Mouse (Mus musculus) heart, postnatal 14 days (tissue): Measurements from ENCODE around the gene Gm9821. TPM values are rescaled to one million over a fixed set of nuclear protein-coding genes. Genes with fewer than 3 reads are reported as not detected.

ENCODE experiments used
- DNase-seq, 2 experiments: peaks; one replicate each; pipeline ENCODE4 v3.0.0; 2021 to 2022
- intact Hi-C: fragments of 180-260 bp; cut with DNase I; formaldehyde crosslinking; loops from one replicate; pipeline ENCODE4 v1.15.1; 2025
- total RNA-seq, 2 experiments: library from RNA; stranded (reverse); gene quantifications; 2 replicates each; pipeline ENCODE4 v1.2.3; 2021

Gm9821 gene
- total RNA-seq, 2 experiments from 2014 or later = not detected

- DNase-seq = peak; percentile 83 to 87
- intact Hi-C loops = loop anchor here (2.0 to 5.0 kb wide), 3 partner anchors 14 to 113 kb away; no protein-coding TSS in a partner anchor
Observed at GRCm38 (mm10) chr2:91944170-91944950, 1.1 kb upstream of the Gm9821 start.

- intact Hi-C loops = loop anchor here (1.0 kb wide), 1 partner anchor 15 kb away; no protein-coding TSS in a partner anchor
- DNase-seq = peak; percentile 62 to 68
Observed at GRCm38 (mm10) chr2:91946836-91947235, 1.3 kb downstream of the Gm9821 start.

- intact Hi-C loops = no loop called here
- DNase-seq = no peak
Observed at GRCm38 (mm10) chr2:91947397-91948150, 2.1 kb downstream of the Gm9821 start.

- intact Hi-C loops = no loop called here
- DNase-seq = no peak
Observed at GRCm38 (mm10) chr2:91948151-91948509, 2.6 kb downstream of the Gm9821 start.

- no peak for DNase-seq
- intact Hi-C loops = no loop called here
Observed at GRCm38 (mm10) chr2:91948792-91949241, 3.3 kb downstream of the Gm9821 start.

GRCm38 (mm10) chr2:91949411-91950274 is 4.1 kb downstream of the Gm9821 start:
- intact Hi-C loops = no loop called here
- DNase-seq = peak; percentile 67 to 77

- intact Hi-C loops = no loop called here
- DNase-seq = peak; percentile 57 to 65
Observed at GRCm38 (mm10) chr2:91950275-91951085, 5.0 kb downstream of the Gm9821 start.

- intact Hi-C loops = no loop called here
- peak; percentile 76 to 85 for DNase-seq
Observed at GRCm38 (mm10) chr2:91953825-91954224, 8.3 kb downstream of the Gm9821 start.

- intact Hi-C loops = no loop called here
- DNase-seq = no peak
Observed at GRCm38 (mm10) chr2:91955121-91955591, 9.7 kb downstream of the Gm9821 start.

- intact Hi-C loops = no loop called here
- no peak for DNase-seq
Observed at GRCm38 (mm10) chr2:91955875-91956274, 10.4 kb downstream of the Gm9821 start.

GRCm38 (mm10) chr2:91957096-91957495 is 11.6 kb downstream of the Gm9821 start:
- DNase-seq = no peak

GRCm38 (mm10) chr2:91958049-91958448 is 12.5 kb downstream of the Gm9821 start:
- DNase-seq = no peak
- intact Hi-C loops = loop anchor here (2.0 kb wide), 1 partner anchor 13 kb away; the partner anchor contains the start of gene Gm9821

More at GRCm38 (mm10) chr2:91957096-91957495, 11.6 kb downstream of the Gm9821 start:
- intact Hi-C loops = no loop called here

GRCm38 (mm10) chr2:91958701-91959457 is 13.4 kb downstream of the Gm9821 start:
- DNase-seq = peak; percentile 67 to 77
- intact Hi-C loops = loop anchor here (2.0 kb wide), 1 partner anchor 14 kb away; the partner anchor contains the start of gene Gm9821

GRCm38 (mm10) chr2:91959544-91960410 is 14.3 kb downstream of the Gm9821 start:
- no peak for DNase-seq
- intact Hi-C loops = loop anchor here (2.0 kb wide), 1 partner anchor 15 kb away; the partner anchor contains the start of gene Gm9821

- intact Hi-C loops = no loop called here
- no peak for DNase-seq
Observed at GRCm38 (mm10) chr2:91960459-91960858, 15.0 kb downstream of the Gm9821 start.

GRCm38 (mm10) chr2:91961901-91962761 is 16.6 kb downstream of the Gm9821 start:
- DNase-seq = no peak
- intact Hi-C loops = loop anchor here (1.0 kb wide), 1 partner anchor 16 kb away; no protein-coding TSS in a partner anchor
